Mouse (Mus musculus): Measurements from ENCODE around the gene Zdhhc25.

GRCm38 (mm10) chr15:88552852-88553251 lies 47.2 kb upstream of the Zdhhc25 start:
- TF ChIP-seq CTCF (IDR thresholded peaks at IDR 0.05; ENCODE audit: low read depth) (no peak), EP300 (IDR thresholded peaks at IDR 0.05; ENCODE audit: low read depth) (no peak)

All from liver, embryonic 14.5 days (tissue).